Mouse (Mus musculus) macrophage (primary cell): ENCODE data around the gene Herc1. TPM values are rescaled to one million over a fixed set of nuclear protein-coding genes. Genes with fewer than 3 reads are reported as not detected.

Experiments used
- H3K27ac ChIP-seq: fragments of 350-480 bp; formaldehyde crosslinking; 2 replicates; pipeline ENCODE4 v1.9.0; 2021
- H3K36me3 ChIP-seq: fragments of 350-480 bp; formaldehyde crosslinking; 2 replicates; pipeline ENCODE4 v1.9.0; 2021; ENCODE audit errors: inconsistent target
- H3K4me3 ChIP-seq: fragments of 350-480 bp; formaldehyde crosslinking; 2 replicates; pipeline ENCODE4 v1.9.0; 2021; ENCODE audit errors: inconsistent target
- H3K79me2 ChIP-seq: fragments of 350-480 bp; formaldehyde crosslinking; 2 replicates; pipeline ENCODE4 v1.9.0; 2021; ENCODE audit errors: inconsistent target
- WGBS: methylation state at CpG from one replicate; pipeline ENCODE4 v1.1.7; 2026; ENCODE audit warnings: inconsistent platforms; ENCODE audit not compliant: missing documents; 5-methylcytosine and 5-hydroxymethylcytosine counted together
- polyA plus RNA-seq: library from polyadenylated mRNA; stranded (reverse); fragments of 250-400 nt; gene quantifications from 3 replicates; pipeline ENCODE4 v1.2.4, GENCODE M21; 2018; ENCODE audit warnings: inconsistent platforms
- total RNA-seq, 78 experiments: library from RNA; depleted of rRNA; stranded (reverse); fragments of 250-400 nt; gene quantifications; 1 replicate in 9 of 78; 2 replicates in 24 of 78; 3 replicates in 43 of 78; 4 replicates in 2 of 78; pipeline ENCODE4 v1.2.4; 2018; ENCODE audit warnings: inconsistent platforms in 56 of 78

Gene Herc1
- total RNA-seq (2018; cell fraction: chromatin; rRNA removed): 100 to 1,000 TPM; 145 to 593 (median 456) TPM
- total RNA-seq (2018; cell fraction: cytosol; rRNA removed): 10 to 100 TPM; 21.6 to 67.1 (median 45.1) TPM
- total RNA-seq (2018; cell fraction: nucleus; rRNA removed): 100 to 1,000 TPM; 106 to 353 (median 215) TPM
- 20.5 to 30.4 TPM (median 28.0 TPM) in 3 replicates for polyA plus RNA-seq

- H3K27ac ChIP-seq: peak within 1 kb of the TSS; percentile 61
- 1% methylated on average over 76 of the region's 85 CpGs for WGBS
- H3K4me3 ChIP-seq: peak within 1 kb of the TSS; percentile 94
- peaks cover 46% of the 10 kb centered on the region for H3K79me2 ChIP-seq
- no peaks in the 10 kb centered on the region for H3K36me3 ChIP-seq
Observed at GRCm38 (mm10) chr9:66349860-66350787, at the start of gene Herc1. TSS of gene Herc1 (plus strand) at chr9:66350450.

- peak overlapping the region; percentile 53 for H3K4me3 ChIP-seq
- WGBS: 86% methylated on average over 3 of the region's 3 CpGs
- no peak overlapping the region for H3K27ac ChIP-seq
- H3K36me3 ChIP-seq: no peaks in the 10 kb centered on the region
- no peaks in the 10 kb centered on the region for H3K79me2 ChIP-seq
Observed at GRCm38 (mm10) chr9:66304320-66305090, 45.7 kb upstream of the Herc1 start.

- Histone ChIP-seq H3K27ac (no peak overlapping the region), H3K4me3 (peak overlapping the region; percentile 53), H3K79me2 (no peaks in the 10 kb centered on the region), H3K36me3 (no peaks in the 10 kb centered on the region)
- WGBS: 23% methylated on average over 25 of the region's 25 CpGs
Observed at GRCm38 (mm10) chr9:66305121-66306112, 44.8 kb upstream of the Herc1 start.

- no peak overlapping the region for H3K27ac ChIP-seq
- no peak overlapping the region for H3K4me3 ChIP-seq
Observed at GRCm38 (mm10) chr9:66306414-66306813, 43.8 kb upstream of the Herc1 start.

GRCm38 (mm10) chr9:66307341-66307740 is 42.9 kb upstream of the Herc1 start:
- Histone ChIP-seq H3K36me3 (no peaks in the 10 kb centered on the region), H3K4me3 (no peak overlapping the region), H3K79me2 (no peaks in the 10 kb centered on the region), H3K27ac (no peak overlapping the region)
- WGBS: 50% methylated on average over 2 of the region's 2 CpGs

More at GRCm38 (mm10) chr9:66306414-66306813, 43.8 kb upstream of the Herc1 start:
- Histone ChIP-seq H3K79me2 (no peaks in the 10 kb centered on the region), H3K36me3 (no peaks in the 10 kb centered on the region)
- WGBS: 94% methylated on average over 3 of the region's 3 CpGs

GRCm38 (mm10) chr9:66308741-66309140 is 41.5 kb upstream of the Herc1 start:
- Histone ChIP-seq H3K79me2 (no peaks in the 10 kb centered on the region), H3K36me3 (no peaks in the 10 kb centered on the region), H3K27ac (no peak overlapping the region), H3K4me3 (no peak overlapping the region)
- WGBS: 88% methylated on average over 4 of the region's 4 CpGs

GRCm38 (mm10) chr9:66311458-66311857 is 38.8 kb upstream of the Herc1 start:
- Histone ChIP-seq H3K79me2 (no peaks in the 10 kb centered on the region), H3K27ac (no peak overlapping the region), H3K4me3 (no peak overlapping the region), H3K36me3 (no peaks in the 10 kb centered on the region)
- 81% methylated on average over 3 of the region's 3 CpGs for WGBS

- 89% methylated on average over 2 of the region's 2 CpGs for WGBS
- no peak overlapping the region for H3K4me3 ChIP-seq
- H3K79me2 ChIP-seq: no peaks in the 10 kb centered on the region
- no peaks in the 10 kb centered on the region for H3K36me3 ChIP-seq
- H3K27ac ChIP-seq: no peak overlapping the region
Observed at GRCm38 (mm10) chr9:66316603-66317002, 33.6 kb upstream of the Herc1 start.

- Histone ChIP-seq H3K79me2 (no peaks in the 10 kb centered on the region), H3K27ac (no peak overlapping the region), H3K4me3 (no peak overlapping the region), H3K36me3 (no peaks in the 10 kb centered on the region)
- WGBS: 75% methylated on average over 7 of the region's 7 CpGs
Observed at GRCm38 (mm10) chr9:66322010-66322931, 28.0 kb upstream of the Herc1 start.

- Histone ChIP-seq H3K27ac (no peak overlapping the region), H3K36me3 (no peaks in the 10 kb centered on the region), H3K79me2 (no peaks in the 10 kb centered on the region), H3K4me3 (no peak overlapping the region)
- WGBS: 97% methylated on average over 2 of the region's 2 CpGs
Observed at GRCm38 (mm10) chr9:66326879-66327278, 23.4 kb upstream of the Herc1 start.

- 49% methylated on average over 6 of the region's 6 CpGs for WGBS
- Histone ChIP-seq H3K27ac (no peak overlapping the region), H3K36me3 (no peaks in the 10 kb centered on the region), H3K79me2 (no peaks in the 10 kb centered on the region), H3K4me3 (no peak overlapping the region)
Observed at GRCm38 (mm10) chr9:66329474-66329873, 20.8 kb upstream of the Herc1 start.

- 88% methylated on average over 3 of the region's 3 CpGs for WGBS
Observed at GRCm38 (mm10) chr9:66330437-66330836, 19.8 kb upstream of the Herc1 start.

GRCm38 (mm10) chr9:66331548-66331947 is 18.7 kb upstream of the Herc1 start:
- H3K27ac ChIP-seq: no peak overlapping the region
- no peaks in the 10 kb centered on the region for H3K79me2 ChIP-seq
- no peaks in the 10 kb centered on the region for H3K36me3 ChIP-seq
- H3K4me3 ChIP-seq: no peak overlapping the region
- 88% methylated on average over 2 of the region's 2 CpGs for WGBS

More at GRCm38 (mm10) chr9:66330437-66330836, 19.8 kb upstream of the Herc1 start:
- no peak overlapping the region for H3K4me3 ChIP-seq
- no peaks in the 10 kb centered on the region for H3K36me3 ChIP-seq
- H3K27ac ChIP-seq: no peak overlapping the region
- no peaks in the 10 kb centered on the region for H3K79me2 ChIP-seq
